Mouse (Mus musculus) cortical plate, adult 2 months (tissue): Measurements from ENCODE around the gene Hfm1.

Experiments used
- CTCF ChIP-seq: fragments of 200-500 bp; IDR thresholded peaks from 2 replicates; pipeline ENCODE4 v1.5.1; 2011; ENCODE audit warnings: mild to moderate bottlenecking, control low read depth, low read length; ENCODE audit not compliant: insufficient read depth; ENCODE audit errors: extremely low read depth
- POLR2A ChIP-seq: fragments of 200-500 bp; IDR thresholded peaks from 2 replicates; pipeline ENCODE4 v1.6.1; 2011; ENCODE audit warnings: mild to moderate bottlenecking, low read length, control low read depth; ENCODE audit not compliant: insufficient read depth; ENCODE audit errors: extremely low read depth

GRCm38 (mm10) chr5:106927996-106928395 is 1.9 kb upstream of the Hfm1 start:
- TF ChIP-seq CTCF (no peak), POLR2A (no peak)
